Comparison of ENCODE assay signal across 13 mouse cellular contexts in the genomic region with DNA sequence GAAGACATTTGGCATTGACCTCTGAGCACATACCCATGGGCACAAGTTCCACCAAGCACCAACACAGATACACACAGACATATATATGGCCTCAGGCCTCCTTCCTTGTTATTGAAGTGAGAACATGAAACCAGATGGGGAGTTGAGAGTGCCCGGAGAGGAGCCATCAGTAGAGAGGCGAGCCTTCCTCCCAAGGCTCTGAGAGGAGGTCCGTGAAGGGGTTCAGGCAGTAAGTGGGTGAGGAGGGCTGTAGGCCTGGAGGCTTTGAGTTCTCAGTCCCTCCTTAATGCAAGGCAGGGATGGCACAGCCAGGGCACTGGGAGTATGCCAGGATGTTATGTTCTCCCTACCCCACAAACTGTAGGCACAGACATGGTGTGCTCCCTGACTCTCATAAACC. TPM values are rescaled to one million over a fixed set of nuclear protein-coding genes. Genes with fewer than 3 reads are reported as not detected.
"Had no signal": no experiment of that assay in that cellular context is flagged by ENCODE, and none has a peak within 500 bp of the region (broad histone marks: within the 10 kb centered on the region; RNA-seq: fewer than 3 reads in every experiment).

No protein-coding gene starts in this region.

RNA-seq across cellular contexts. Expression of gene Tex101, which starts 16.2 kb away (rescaled TPM):
- total RNA-seq: neutrophil, adult 5-6 weeks had no signal
- polyA plus RNA-seq: neural tube, embryonic 13.5 days; neural tube, embryonic 14.5 days; neural tube, embryonic 15.5 days; small intestine, adult 2 months; spleen, adult 2 months; stomach, embryonic 14.5 days; stomach, embryonic 15.5 days; stomach, embryonic 16.5 days; thymus, postnatal 0 days; urinary bladder, adult 2 months had no signal

RNA-seq across cellular contexts. Expression of gene BC049730, which starts 16.3 kb away (rescaled TPM):
- total RNA-seq: neutrophil, adult 5-6 weeks had no signal
- polyA plus RNA-seq: neural tube, embryonic 13.5 days; neural tube, embryonic 14.5 days; neural tube, embryonic 15.5 days; small intestine, adult 2 months; spleen, adult 2 months; stomach, embryonic 14.5 days; stomach, embryonic 15.5 days; stomach, embryonic 16.5 days; stomach, postnatal 0 days; thymus, adult 2 months; thymus, postnatal 0 days; urinary bladder, adult 2 months had no signal

RNA-seq across cellular contexts. Expression of gene Gm4763, which starts 34.0 kb away (rescaled TPM):
- total RNA-seq: neutrophil, adult 5-6 weeks had no signal
- polyA plus RNA-seq: neural tube, embryonic 13.5 days; neural tube, embryonic 14.5 days; neural tube, embryonic 15.5 days; small intestine, adult 2 months; spleen, adult 2 months; stomach, embryonic 14.5 days; stomach, embryonic 15.5 days; stomach, embryonic 16.5 days; stomach, postnatal 0 days; thymus, adult 2 months; urinary bladder, adult 2 months had no signal

RNA-seq across cellular contexts. Expression of gene Lypd3, which starts 56.3 kb away (rescaled TPM):
- total RNA-seq: neutrophil, adult 5-6 weeks had no signal
- polyA plus RNA-seq: spleen, adult 2 months had no signal
